Mouse (Mus musculus) Patski (cell line): Measurements from ENCODE around the gene Srgap1. TPM values are rescaled to one million over a fixed set of nuclear protein-coding genes. Genes with fewer than 3 reads are reported as not detected.

Experiments used
- ATAC-seq: fragments of 100-300 bp; one replicate; pipeline ENCODE4 v1.8.0; 2021
- CTCF ChIA-PET: fragments of 350-600 bp; sonication (Branson Sonifier 250); formaldehyde crosslinking; loops from one replicate; lab custom pipeline; 2022; ENCODE audit warnings: inconsistent platforms; lab: Charles Lee
- POLR2A ChIA-PET: fragments of 350-600 bp; sonication (Branson Sonifier 250); formaldehyde crosslinking; loops from one replicate; lab custom pipeline; 2022; ENCODE audit warnings: antibody characterized with exemption, inconsistent platforms; lab: Charles Lee
- DNase-seq: peaks from one replicate; pipeline ENCODE4 v3.0.0-alpha.2; 2011; ENCODE audit warnings: low read depth, low spot score
- H3K27me3 ChIP-seq: fragments of 371-371 bp; one replicate; pipeline ENCODE4 v1.5.1; 2021
- CTCF ChIP-seq: fragments of 100-300 bp; IDR thresholded peaks from one replicate; pipeline ENCODE4 v1.5.1; 2021
- in situ Hi-C: fragments of 300-500 bp; cut with MboI; formaldehyde crosslinking; loops from 3 replicates; pipeline ENCODE4 v1.11.1; 2018; ENCODE audit warnings: low pct_unique_long_range_greater_than_20kb, mixed read lengths
- polyA plus RNA-seq: library from polyadenylated mRNA; unstranded; gene quantifications from one replicate; pipeline ENCODE4 v1.2.3, GENCODE M21; 2021

Srgap1 gene
- polyA plus RNA-seq, 1 experiment from 2014 or later, result 17.4 TPM

- ChIA-PET CTCF (interaction anchor here (0.9 to 1.5 kb wide), 5 partner anchors 28 to 280 kb away, joined by 3 to 6 read pairs (median 3); no protein-coding TSS in a partner anchor), POLR2A (interaction anchor here (0.7 kb wide), 1 partner anchor 208 kb away, joined by 3 read pairs; no protein-coding TSS in a partner anchor)
- in situ Hi-C loops, result no loop called here
Measured at GRCm38 (mm10) chr10:122045946-122046345, 1.2 kb downstream of the Srgap1 start.

GRCm38 (mm10) chr10:122044926-122045325 is 2.2 kb downstream of the Srgap1 start:
- in situ Hi-C loops, result no loop called here
- no peaks in the 10 kb centered on the region for H3K27me3 ChIP-seq
- ChIA-PET CTCF (interaction anchor here (0.9 kb wide), 1 partner anchor 38 kb away, joined by 3 read pairs; no protein-coding TSS in a partner anchor), POLR2A (no interaction called here)
- TF ChIP-seq CTCF, result no peak
- DNase-seq, result no peak
- no peak for ATAC-seq

More at GRCm38 (mm10) chr10:122045946-122046345, 1.2 kb downstream of the Srgap1 start:
- no peak for TF ChIP-seq CTCF
- no peaks in the 10 kb centered on the region for H3K27me3 ChIP-seq
- DNase-seq, result no peak
- ATAC-seq, result no peak

GRCm38 (mm10) chr10:122040372-122040771 is 6.7 kb downstream of the Srgap1 start:
- ATAC-seq, result no peak
- peak; percentile 68 for TF ChIP-seq CTCF
- DNase-seq, result no peak
- CTCF ChIA-PET, result interaction anchor here (1.1 kb wide), 1 partner anchor 9 kb away, joined by 3 read pairs; no protein-coding TSS in a partner anchor
- H3K27me3 ChIP-seq, result no peaks in the 10 kb centered on the region
- POLR2A ChIA-PET, result no interaction called here
- in situ Hi-C loops, result no loop called here

GRCm38 (mm10) chr10:122039566-122039965 is 7.5 kb downstream of the Srgap1 start:
- ATAC-seq (no peak), DNase-seq (no peak)
- in situ Hi-C loops, result loop anchor here (5.0 kb wide), 1 partner anchor 147 kb away; no protein-coding TSS in a partner anchor
- CTCF ChIA-PET, result interaction anchor here (1.1 to 1.5 kb wide), 2 partner anchors 8 to 206 kb away, joined by 3 to 4 read pairs; no protein-coding TSS in a partner anchor
- TF ChIP-seq CTCF, result no peak
- H3K27me3 ChIP-seq, result no peaks in the 10 kb centered on the region
- POLR2A ChIA-PET, result no interaction called here

- peak; percentile 54 for ATAC-seq
- ChIA-PET POLR2A (no interaction called here), CTCF (interaction anchor here (1.0 to 1.5 kb wide), 2 partner anchors 68 to 205 kb away, joined by 4 read pairs; no protein-coding TSS in a partner anchor)
- in situ Hi-C loops, result loop anchor here (5.0 kb wide), 1 partner anchor 146 kb away; no protein-coding TSS in a partner anchor
- no peak for DNase-seq
- no peak for TF ChIP-seq CTCF
- H3K27me3 ChIP-seq, result no peaks in the 10 kb centered on the region
Measured at GRCm38 (mm10) chr10:122038554-122038953, 8.6 kb downstream of the Srgap1 start.

GRCm38 (mm10) chr10:122033271-122033670 is 13.8 kb downstream of the Srgap1 start:
- POLR2A ChIA-PET, result no interaction called here
- TF ChIP-seq CTCF, result no peak
- no peak for ATAC-seq
- in situ Hi-C loops, result no loop called here
- CTCF ChIA-PET, result interaction anchor here (0.7 to 0.9 kb wide), 2 partner anchors 20 kb away, joined by 3 read pairs; no protein-coding TSS in a partner anchor
- no peak for DNase-seq
- H3K27me3 ChIP-seq, result no peaks in the 10 kb centered on the region

- ChIA-PET CTCF (no interaction called here), POLR2A (interaction anchor here (0.7 kb wide), 1 partner anchor 13 kb away, joined by 4 read pairs; no protein-coding TSS in a partner anchor)
- no peak for TF ChIP-seq CTCF
- in situ Hi-C loops, result no loop called here
- no peaks in the 10 kb centered on the region for H3K27me3 ChIP-seq
- ATAC-seq (no peak), DNase-seq (no peak)
Measured at GRCm38 (mm10) chr10:122030420-122030819, 16.7 kb downstream of the Srgap1 start.

GRCm38 (mm10) chr10:122029738-122030137 is 17.4 kb downstream of the Srgap1 start:
- TF ChIP-seq CTCF, result no peak
- no peak for DNase-seq
- no peak for ATAC-seq
- in situ Hi-C loops, result no loop called here
- CTCF ChIA-PET, result no interaction called here
- H3K27me3 ChIP-seq, result no peaks in the 10 kb centered on the region
- POLR2A ChIA-PET, result no interaction called here

- ChIA-PET CTCF (no interaction called here), POLR2A (interaction anchor here (0.6 kb wide), 1 partner anchor 153 kb away, joined by 3 read pairs; no protein-coding TSS in a partner anchor)
- DNase-seq (no peak), ATAC-seq (no peak)
- in situ Hi-C loops, result no loop called here
- TF ChIP-seq CTCF, result no peak
- H3K27me3 ChIP-seq, result no peaks in the 10 kb centered on the region
Measured at GRCm38 (mm10) chr10:122025198-122025597, 21.9 kb downstream of the Srgap1 start.

- in situ Hi-C loops, result no loop called here
Measured at GRCm38 (mm10) chr10:122020906-122021305, 26.2 kb downstream of the Srgap1 start.

GRCm38 (mm10) chr10:122020255-122020654 is 26.9 kb downstream of the Srgap1 start:
- POLR2A ChIA-PET, result no interaction called here
- in situ Hi-C loops, result no loop called here
- ATAC-seq (no peak), DNase-seq (no peak)
- no peak for TF ChIP-seq CTCF
- CTCF ChIA-PET, result interaction anchor here (0.8 kb wide), 1 partner anchor 11 kb away, joined by 3 read pairs; no protein-coding TSS in a partner anchor
- no peaks in the 10 kb centered on the region for H3K27me3 ChIP-seq

More at GRCm38 (mm10) chr10:122020906-122021305, 26.2 kb downstream of the Srgap1 start:
- ChIA-PET CTCF (no interaction called here), POLR2A (no interaction called here)
- no peak for ATAC-seq
- no peak for TF ChIP-seq CTCF
- DNase-seq, result no peak
- H3K27me3 ChIP-seq, result no peaks in the 10 kb centered on the region
